Comparison of ENCODE assay signal across 8 mouse cellular contexts in genomic region chr17:44777337-44777804, GRCm38 (mm10). TPM values are rescaled to one million over a fixed set of nuclear protein-coding genes. Genes with fewer than 3 reads are reported as not detected.
DNase-seq lines count a peak whose midpoint lies in the region; ATAC-seq and TF ChIP-seq lines count a peak whose summit lies in the region.

No protein-coding gene starts in this region.

- no peaks in the 10 kb centered on the region for H3K27me3 ChIP-seq in forebrain, postnatal 0 days (ENCODE audit: insufficient read depth, low read length)
- H3K27me3 ChIP-seq in lung, embryonic 16.5 days (ENCODE audit: control insufficient read depth, insufficient read depth, low read depth, low read length): no peaks in the 10 kb centered on the region

- peak; percentile 47 for DNase-seq in ES-E14 (ENCODE audit: low read depth, low spot score)
- DNase-seq in cerebellum, adult 11 months: peak; percentile 64
- peak; percentile 83 for DNase-seq in forebrain, postnatal 0 days
- DNase-seq in layer of hippocampus, adult 9-11 months: peak; percentile 79
- DNase-seq in ovary, adult 18-20 months (ENCODE audit: low spot score): peak; percentile 56
- peak; percentile 83 to 87 for DNase-seq in thymus, postnatal 36 days

- H3K4me2 ChIP-seq in forebrain, postnatal 0 days (ENCODE audit: low read depth): peak overlapping the region; percentile 65
- peak overlapping the region; percentile 86 for H3K4me2 ChIP-seq in lung, embryonic 16.5 days (ENCODE audit: low read depth, low read length)

- peak overlapping the region; percentile 86 for H3K27ac ChIP-seq in ES-E14 (ENCODE audit: insufficient read depth, low read depth, low read length, poor library complexity, severe bottlenecking)
- H3K27ac ChIP-seq in forebrain, postnatal 0 days (ENCODE audit: low read depth, low read length): peak overlapping the region; percentile 96
- peak overlapping the region; percentile 86 for H3K27ac ChIP-seq in lung, embryonic 16.5 days (ENCODE audit: low read length)

- H3K9ac ChIP-seq in ES-E14 (ENCODE audit: insufficient read depth, low read depth, low read length, poor library complexity, severe bottlenecking): peak overlapping the region; percentile 92
- peak overlapping the region; percentile 96 for H3K9ac ChIP-seq in forebrain, postnatal 0 days
- peak overlapping the region; percentile 99 for H3K9ac ChIP-seq in lung, embryonic 16.5 days (ENCODE audit: low read length)

- TF ChIP-seq CTCF in forebrain, postnatal 0 days (IDR thresholded peaks at IDR 0.05; ENCODE audit: low read depth): peak; percentile 48; the same call in 1 of the 2 replicates

- peak; percentile 86 for ATAC-seq in forebrain, postnatal 0 days
- ATAC-seq in hematopoietic stem cell, adult 5-6 weeks (replicated peaks in 1 of 2; ENCODE audit: insufficient read depth in 1 of 2, low FRiP score in 2 of 2, low TSS enrichment in 1 of 2, low read depth in 1 of 2, poor library complexity in 2 of 2, severe bottlenecking in 2 of 2): peak; percentile 71 to 84
- ATAC-seq in lung, embryonic 16.5 days (ENCODE audit: low read depth): peak; percentile 85

- in situ Hi-C loops in ES-E14 (cut with MboI; ENCODE audit: low sequenced_read_pairs in 2 of 2, unreplicated experiment in 2 of 2): no loop called here

- 4% methylated on average over 35 of the region's 35 CpGs for WGBS in forebrain, postnatal 0 days
- WGBS in lung, embryonic 16.5 days: under 1% methylated on average over 32 of the region's 35 CpGs

- no peaks in the 10 kb centered on the region for H3K9me3 ChIP-seq in ES-E14 (ENCODE audit: control insufficient read depth, insufficient read depth, low read depth, low read length)
- no peaks in the 10 kb centered on the region for H3K9me3 ChIP-seq in forebrain, postnatal 0 days (ENCODE audit: low read length)
- H3K9me3 ChIP-seq in lung, embryonic 16.5 days (ENCODE audit: control insufficient read depth, low read length): no peaks in the 10 kb centered on the region

- no peaks in the 10 kb centered on the region; a peak in 2 of 4 replicates for H3K4me1 ChIP-seq in ES-E14 (ENCODE audit: control insufficient read depth in 2 of 2, insufficient read depth in 2 of 2, low read length in 2 of 2, poor library complexity in 1 of 2)
- H3K4me1 ChIP-seq in forebrain, postnatal 0 days (ENCODE audit: insufficient read depth): no peaks in the 10 kb centered on the region; the same call in 1 of the 2 replicates
- peaks cover 10% of the 10 kb centered on the region for H3K4me1 ChIP-seq in lung, embryonic 16.5 days (replicated peaks; ENCODE audit: control insufficient read depth, insufficient read depth, low read length)

- H3K4me3 ChIP-seq in ES-E14 (ENCODE audit: insufficient read depth in 1 of 2, low read depth in 1 of 2, low read length in 2 of 2, poor library complexity in 1 of 2, severe bottlenecking in 1 of 2): peak overlapping the region; percentile 79 to 97
- peak overlapping the region; percentile 89 for H3K4me3 ChIP-seq in forebrain, postnatal 0 days (ENCODE audit: low read depth, low read length)
- H3K4me3 ChIP-seq in lung, embryonic 16.5 days (ENCODE audit: low read length): peak overlapping the region; percentile 91

- no peaks in the 10 kb centered on the region for H3K36me3 ChIP-seq in ES-E14 (ENCODE audit: control insufficient read depth, insufficient read depth, low read length, poor library complexity, severe bottlenecking)
- H3K36me3 ChIP-seq in forebrain, postnatal 0 days (ENCODE audit: insufficient read depth): no peaks in the 10 kb centered on the region
- H3K36me3 ChIP-seq in lung, embryonic 16.5 days (ENCODE audit: control insufficient read depth, insufficient read depth, low read length): no peaks in the 10 kb centered on the region

TF ChIP-seq in ES-E14, 5 proteins besides CTCF, POLR2A, EP300 and RAD21:
- TF ChIP-seq CHD2 (IDR thresholded peaks at IDR 0.05; ENCODE audit: low read depth, low read length): no peak
- no peak for TF ChIP-seq MAFK (IDR thresholded peaks at IDR 0.05; ENCODE audit: insufficient read depth, low read depth, low read length)
- TF ChIP-seq ZC3H11A (IDR thresholded peaks at IDR 0.05; ENCODE audit: borderline replicate concordance, low read depth, low read length): no peak
- no peak for TF ChIP-seq HCFC1 (IDR thresholded peaks at IDR 0.05; ENCODE audit: borderline replicate concordance, insufficient read depth, low read length)
- TF ChIP-seq ZNF384 (IDR thresholded peaks at IDR 0.05; ENCODE audit: low read depth, low read length): no peak

RNA-seq across cellular contexts. Expression of gene Supt3, which starts 0.4 kb away (rescaled TPM):
- total RNA-seq in ES-E14 (2012; rRNA removed): 3.9 and 4.9 TPM in 2 replicates
- total RNA-seq in forebrain, postnatal 0 days (2014; rRNA removed): 3.2 and 5.5 TPM in 2 replicates
- 20.5 and 24.5 TPM in 2 replicates for polyA plus RNA-seq in forebrain, postnatal 0 days (2015; fragmentation: Nextera tagmentation; extraction: Ambion mirVana)
- 19.0 and 24.0 TPM in 2 replicates for total RNA-seq in hematopoietic stem cell, adult 5-6 weeks (2017)
- 17.5 and 20.4 TPM in 2 replicates for polyA plus RNA-seq in lung, embryonic 16.5 days (2015; fragmentation: Nextera tagmentation; extraction: Ambion mirVana)

RNA-seq across cellular contexts. Expression of gene Runx2, which starts 37.2 kb away (rescaled TPM):
- total RNA-seq in ES-E14 (2012; rRNA removed): 0.71 TPM in 1 of 2 replicates, not detected in the other
- 0.85 and 5.7 TPM in 2 replicates for total RNA-seq in forebrain, postnatal 0 days (2014; rRNA removed)
- 0.77 and 0.86 TPM in 2 replicates for polyA plus RNA-seq in forebrain, postnatal 0 days (2015; fragmentation: Nextera tagmentation; extraction: Ambion mirVana)
- total RNA-seq in hematopoietic stem cell, adult 5-6 weeks (2017): 39.0 and 47.7 TPM in 2 replicates
- 1.2 and 1.3 TPM in 2 replicates for polyA plus RNA-seq in lung, embryonic 16.5 days (2015; fragmentation: Nextera tagmentation; extraction: Ambion mirVana)

Comparison
In these comparisons a context has a peak if more than half of its experiments do, and no peak if none do; other contexts are left out.
1. Peak in every context shown above with its lines: DNase-seq, ATAC-seq, H3K4me3 ChIP-seq and H3K27ac ChIP-seq.